Mouse (Mus musculus) testis, postnatal 10 days (tissue): ENCODE measurements at regions not wholly inside any gene's neighbourhood (a gene's known extent, or its start where the extent isn't known, plus 50 kb on each side); places are given as distances from the start of the nearest gene placed in this dataset.
A peak's percentile ranks its signal among the peaks of the same experiment; 100 is the strongest.

Source experiments
- DNase-seq: peaks from one replicate; pipeline ENCODE4 v3.0.0; 2021; ENCODE audit warnings: low spot score

DNA sequence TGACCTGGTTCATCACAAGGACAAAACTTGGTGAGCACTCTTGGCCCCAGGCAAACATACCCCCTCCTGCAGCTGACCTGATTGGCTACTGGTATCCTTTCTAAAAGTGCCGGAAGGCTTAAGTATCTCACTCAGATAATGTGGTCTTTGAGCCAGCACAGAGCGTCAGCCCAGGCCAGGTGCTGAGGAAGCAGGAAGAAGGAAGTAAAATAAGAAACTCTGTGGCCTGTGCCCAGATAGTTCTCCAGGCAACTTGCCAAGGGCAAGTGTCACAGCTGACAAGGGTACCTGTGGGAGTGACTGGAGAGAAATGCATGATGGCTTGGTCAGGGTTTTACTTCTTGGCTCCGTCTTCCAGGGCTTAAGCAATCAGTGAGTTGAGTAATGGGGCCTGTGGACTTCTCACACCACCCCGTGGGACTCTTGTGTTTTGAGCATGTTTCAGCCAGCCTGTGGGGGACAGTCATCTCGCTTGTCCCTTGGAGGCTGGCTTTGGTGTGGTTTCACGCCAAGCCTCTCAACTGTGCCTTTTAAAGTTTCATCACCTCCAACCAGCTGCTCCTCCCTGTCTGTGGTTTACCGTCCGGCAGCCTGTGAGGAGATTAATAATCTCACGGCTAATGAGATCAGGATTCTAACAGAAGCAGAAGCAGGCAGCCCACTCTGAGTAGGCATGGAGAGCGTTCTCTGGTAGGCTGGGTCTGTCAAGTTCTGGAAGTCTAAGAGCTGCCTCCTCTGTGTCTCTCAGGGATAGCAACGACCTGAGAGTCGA, 356.8 kb downstream of the Agtpbp1 start:
- DNase-seq = no peak

- no peak for DNase-seq
Measured at GRCm38 (mm10) chr13:59227523-59228058, 357.4 kb downstream of the Agtpbp1 start.

DNA sequence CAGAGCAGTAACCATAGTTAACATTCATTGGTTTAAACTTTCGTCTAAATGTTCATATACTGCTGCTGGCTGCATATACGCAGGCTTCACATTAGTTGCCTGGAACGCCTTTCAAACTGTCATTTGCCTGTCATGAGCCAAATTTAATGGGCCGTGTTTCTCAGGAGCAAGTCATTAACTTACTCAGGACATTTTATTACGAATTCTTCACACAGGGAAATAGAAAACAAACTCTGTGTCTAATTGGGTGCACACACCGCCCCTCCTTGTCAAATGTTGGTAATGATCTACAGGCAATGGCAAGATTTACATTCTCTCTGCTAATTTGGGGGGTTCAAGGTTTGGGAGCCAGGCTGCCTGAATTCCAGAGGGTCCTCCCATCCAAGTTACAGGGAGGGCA, 364.4 kb downstream of the Agtpbp1 start:
- DNase-seq = no peak

- peak; percentile 62 for DNase-seq
Measured at GRCm38 (mm10) chr13:59220156-59220555, 364.9 kb downstream of the Agtpbp1 start.

DNA sequence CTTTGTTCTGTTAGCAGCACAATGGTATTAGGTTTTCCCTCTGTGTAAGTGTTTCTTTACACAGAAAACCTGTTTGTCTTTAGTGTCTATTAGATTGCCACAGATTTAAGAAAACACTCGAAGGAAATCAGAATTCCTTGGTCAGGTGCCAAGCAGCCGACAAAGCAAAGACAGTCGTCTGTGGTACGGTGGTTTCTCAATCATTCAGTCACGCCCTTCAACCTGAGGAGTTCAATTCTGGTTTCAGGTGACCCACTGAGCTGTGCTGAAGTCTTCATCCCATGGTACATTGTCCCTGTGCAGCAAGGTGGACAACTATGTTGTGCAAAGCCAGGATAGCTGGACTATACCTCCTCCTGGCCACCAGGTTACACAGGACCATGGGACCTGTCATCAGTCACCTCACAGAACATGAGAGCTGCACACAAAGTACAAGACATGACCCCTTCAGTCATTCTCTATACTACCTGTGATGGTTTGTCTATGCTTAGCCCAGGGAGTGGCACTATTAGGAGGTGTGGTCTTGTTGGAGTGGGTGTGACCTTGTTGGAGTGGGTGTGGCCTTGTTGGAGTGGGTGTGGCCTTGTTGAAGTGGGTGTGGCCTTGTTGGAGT, 368.2 kb downstream of the Agtpbp1 start:
- no peak for DNase-seq

GRCm38 (mm10) chr13:59212296-59212701, 372.7 kb downstream of the Agtpbp1 start:
- no peak for DNase-seq

DNA sequence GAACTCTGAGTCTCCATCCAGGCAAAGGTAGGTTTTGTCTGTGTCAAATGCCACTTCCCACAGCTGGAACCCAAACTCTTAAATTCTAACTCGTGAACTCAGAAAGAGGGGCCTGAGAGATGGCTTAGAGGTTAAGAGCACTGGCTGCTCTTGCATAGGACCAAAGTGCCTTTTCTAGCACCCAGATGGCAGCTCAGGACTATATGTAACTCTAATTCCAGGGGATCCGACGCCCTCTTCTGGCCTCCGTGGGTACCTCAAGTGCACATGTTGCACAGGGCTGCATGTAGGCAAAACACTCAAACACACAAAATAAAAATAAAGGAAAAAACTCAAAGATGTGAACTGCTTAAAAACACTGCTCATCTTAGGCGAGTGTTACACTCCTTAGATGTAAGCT, 374.2 kb downstream of the Agtpbp1 start:
- DNase-seq = no peak

DNA sequence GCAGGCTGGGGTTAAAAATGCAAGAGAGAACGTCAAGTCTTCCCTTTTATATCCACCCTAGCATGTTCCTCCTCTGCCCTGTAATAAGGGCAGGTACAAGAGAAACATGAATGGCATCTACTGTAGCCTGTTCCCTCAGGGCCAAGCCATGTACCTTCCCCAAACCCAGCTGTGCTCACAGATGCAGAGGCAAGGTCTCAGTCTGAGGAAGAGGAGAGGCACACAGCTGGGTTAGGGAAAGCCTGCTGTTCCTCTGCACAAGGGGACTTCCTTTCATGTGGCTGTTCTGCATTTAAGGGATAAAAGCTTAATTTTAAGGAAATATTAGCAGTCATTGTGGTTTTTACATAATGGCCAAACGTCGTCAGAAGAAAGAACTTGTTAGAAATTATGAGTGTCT, 378.8 kb downstream of the Agtpbp1 start:
- DNase-seq = no peak

GRCm38 (mm10) chr13:59204506-59204905, 380.5 kb downstream of the Agtpbp1 start:
- no peak for DNase-seq

- no peak for DNase-seq
Measured at GRCm38 (mm10) chr13:59196311-59196710, 388.7 kb downstream of the Agtpbp1 start.

DNA sequence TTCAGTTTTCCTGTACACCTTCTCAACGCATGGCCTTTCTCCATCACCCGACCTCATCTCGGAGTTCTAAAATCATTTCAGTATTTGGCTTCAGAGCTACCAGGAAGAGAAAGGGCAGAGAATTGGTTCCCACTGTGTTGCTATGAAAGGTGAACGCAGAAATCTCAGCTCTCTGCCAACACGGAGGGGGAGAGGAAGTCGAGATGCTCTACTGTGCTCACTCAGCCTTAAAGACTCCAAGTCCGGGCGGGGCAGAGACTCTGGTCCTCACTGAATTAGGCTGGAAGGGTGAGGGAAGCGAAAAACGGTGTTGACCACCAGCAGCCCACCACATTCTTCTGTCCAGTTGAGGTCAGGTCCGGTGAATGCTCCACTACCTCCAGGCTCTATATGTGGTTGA, 382.1 kb downstream of the Ntrk2 start:
- DNase-seq = no peak
